Mouse (Mus musculus): Measurements from ENCODE around the gene Pced1a. TPM values are rescaled to one million over a fixed set of nuclear protein-coding genes. Genes with fewer than 3 reads are reported as not detected.

Pced1a gene
- polyA plus RNA-seq, 1 experiment from 2014 or later = 11.4 TPM

Other genes with a start within 250 kb of the Pced1a start
- gene Snrpb, start 245.3 kb downstream of the Pced1a start, polyA plus RNA-seq (2014; fragmentation: Nextera tagmentation; extraction: Ambion mirVana) = 844 and 891 TPM in 2 replicates
- not detected in 2 replicates for gene Tmc2, start 229.5 kb downstream of the Pced1a start, polyA plus RNA-seq (2014; fragmentation: Nextera tagmentation; extraction: Ambion mirVana)
- gene Nop56, start 150.3 kb downstream of the Pced1a start, polyA plus RNA-seq (2014; fragmentation: Nextera tagmentation; extraction: Ambion mirVana) = 383 and 407 TPM in 2 replicates
- 145 and 148 TPM in 2 replicates for gene Idh3b, start 140.2 kb downstream of the Pced1a start, polyA plus RNA-seq (2014; fragmentation: Nextera tagmentation; extraction: Ambion mirVana)
- gene Ebf4, start 129.5 kb downstream of the Pced1a start, polyA plus RNA-seq (2014; fragmentation: Nextera tagmentation; extraction: Ambion mirVana) = 1.8 and 2.1 TPM in 2 replicates
- gene Cpxm1, start 27.1 kb downstream of the Pced1a start, polyA plus RNA-seq (2014; fragmentation: Nextera tagmentation; extraction: Ambion mirVana) = 62.3 and 64.2 TPM in 2 replicates
- gene Gm28372, start 19.5 kb downstream of the Pced1a start, polyA plus RNA-seq (2014; fragmentation: Nextera tagmentation; extraction: Ambion mirVana) = not detected in 2 replicates
- not detected in 2 replicates for gene 1700020A23Rik, start 19.4 kb downstream of the Pced1a start, polyA plus RNA-seq (2014; fragmentation: Nextera tagmentation; extraction: Ambion mirVana)
- 0.11 TPM in 1 of 2 replicates, not detected in the other for gene Tmem239, start 18.2 kb downstream of the Pced1a start, polyA plus RNA-seq (2014; fragmentation: Nextera tagmentation; extraction: Ambion mirVana)
- 79.8 and 89.2 TPM in 2 replicates for gene Vps16, start 362 bp downstream of the Pced1a start, polyA plus RNA-seq (2014; fragmentation: Nextera tagmentation; extraction: Ambion mirVana)
- 88.6 and 98.5 TPM in 2 replicates for gene Ptpra, start 25.6 kb upstream of the Pced1a start, polyA plus RNA-seq (2014; fragmentation: Nextera tagmentation; extraction: Ambion mirVana)
- gene Mrps26, start 139.0 kb upstream of the Pced1a start, polyA plus RNA-seq (2014; fragmentation: Nextera tagmentation; extraction: Ambion mirVana) = 80.2 and 90.2 TPM in 2 replicates
- not detected in 2 replicates for gene Oxt, start 151.5 kb upstream of the Pced1a start, polyA plus RNA-seq (2014; fragmentation: Nextera tagmentation; extraction: Ambion mirVana)
- not detected in 2 replicates for gene Avp, start 157.9 kb upstream of the Pced1a start, polyA plus RNA-seq (2014; fragmentation: Nextera tagmentation; extraction: Ambion mirVana)
- 23.4 and 24.9 TPM in 2 replicates for gene Fastkd5, start 205.3 kb upstream of the Pced1a start, polyA plus RNA-seq (2014; fragmentation: Nextera tagmentation; extraction: Ambion mirVana)
- gene Ubox5, start 205.3 kb upstream of the Pced1a start, polyA plus RNA-seq (2014; fragmentation: Nextera tagmentation; extraction: Ambion mirVana) = 16.6 and 21.1 TPM in 2 replicates
- gene Lzts3, start 218.1 kb upstream of the Pced1a start, polyA plus RNA-seq (2014; fragmentation: Nextera tagmentation; extraction: Ambion mirVana) = 0.88 and 1.1 TPM in 2 replicates
- 50.7 and 52.5 TPM in 2 replicates for gene Ddrgk1, start 240.0 kb upstream of the Pced1a start, polyA plus RNA-seq (2014; fragmentation: Nextera tagmentation; extraction: Ambion mirVana)
- 149 and 157 TPM in 2 replicates for gene Itpa, start 242.9 kb upstream of the Pced1a start, polyA plus RNA-seq (2014; fragmentation: Nextera tagmentation; extraction: Ambion mirVana)